Mouse (Mus musculus): ENCODE measurements around the gene Gemin4.

DNA sequence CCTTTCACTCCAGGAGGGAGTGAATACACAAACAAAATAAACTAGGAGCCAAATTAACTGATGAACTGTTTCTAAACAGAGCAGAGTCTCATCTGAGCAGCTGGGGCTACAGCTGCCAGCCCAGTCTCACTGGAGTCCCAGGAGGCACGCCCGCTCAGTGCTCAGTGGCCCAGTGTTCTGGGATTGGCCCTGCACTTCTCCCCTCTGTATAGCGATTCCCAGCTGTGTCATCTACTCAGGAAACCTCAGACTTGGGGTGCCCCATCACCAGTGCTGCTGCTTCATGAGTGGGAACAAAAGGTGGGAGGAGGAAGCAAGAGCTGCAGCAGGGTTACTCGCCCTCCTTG lies 36.4 kb upstream of the Gemin4 start:
- no peak for TF ChIP-seq CTCF (conservative IDR thresholded peaks at IDR 0.05; ENCODE audit: low read length)
- no peak for TF ChIP-seq NANOG (IDR thresholded peaks at IDR 0.05; ENCODE audit: borderline replicate concordance, low read length)
- TF ChIP-seq POU5F1 (IDR thresholded peaks at IDR 0.05; ENCODE audit: borderline replicate concordance, low read length) = no peak
